Mouse (Mus musculus) frontal cortex, postnatal 10 days (tissue): ENCODE measurements around the gene Rcc1.

Experiments used
- DNase-seq, 2 experiments: peaks; one replicate each; pipeline ENCODE4 v3.0.0; 2022; ENCODE audit warnings: low spot score in 2 of 2, mixed read lengths in 1 of 2

Gene Rcc1

DNA sequence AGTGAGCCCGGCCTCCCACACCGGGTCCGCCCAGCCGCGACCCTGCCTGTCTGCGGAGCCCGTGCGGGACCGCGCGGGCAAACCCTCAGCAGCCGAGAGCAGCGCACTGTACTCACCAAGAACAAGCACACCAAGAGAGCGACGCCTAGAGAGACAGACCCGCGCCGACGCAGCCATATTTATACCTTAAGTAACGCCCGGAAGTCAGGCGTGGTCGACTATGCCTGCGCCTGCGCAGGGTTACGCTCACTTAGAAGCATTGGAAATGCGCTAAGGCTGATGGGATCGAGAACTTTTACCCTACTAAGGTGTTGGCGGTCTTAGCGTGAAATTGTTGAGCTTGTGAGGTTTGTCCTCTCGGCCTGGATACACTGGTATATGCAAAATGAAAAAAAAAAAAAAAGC, at the start of gene Rcc1:
Gene Rcc1 (minus strand): TSS at position 125 of the 405 bp plus-strand sequence.
- peak; percentile 74 to 87 for DNase-seq

DNA sequence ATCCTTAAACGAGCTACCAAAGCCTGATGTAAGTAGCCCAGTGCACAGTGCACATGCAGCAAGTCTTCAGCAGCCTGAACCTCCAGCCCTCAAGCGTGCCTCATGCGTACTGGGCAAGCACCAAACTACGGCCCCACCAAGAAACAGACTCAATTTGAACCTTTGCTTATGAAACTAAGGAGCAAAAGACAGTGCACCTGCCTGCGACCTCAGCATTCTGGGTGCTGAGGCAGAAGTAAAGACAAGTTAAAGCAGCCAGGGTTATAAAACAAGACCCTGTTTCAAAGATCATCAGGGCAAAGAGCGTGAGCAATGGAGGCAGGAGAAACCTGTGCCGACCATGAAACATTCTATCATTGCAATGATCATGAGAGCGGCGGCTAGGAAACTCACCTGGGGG, 47.6 kb upstream of the Rcc1 start:
- DNase-seq = no peak

DNA sequence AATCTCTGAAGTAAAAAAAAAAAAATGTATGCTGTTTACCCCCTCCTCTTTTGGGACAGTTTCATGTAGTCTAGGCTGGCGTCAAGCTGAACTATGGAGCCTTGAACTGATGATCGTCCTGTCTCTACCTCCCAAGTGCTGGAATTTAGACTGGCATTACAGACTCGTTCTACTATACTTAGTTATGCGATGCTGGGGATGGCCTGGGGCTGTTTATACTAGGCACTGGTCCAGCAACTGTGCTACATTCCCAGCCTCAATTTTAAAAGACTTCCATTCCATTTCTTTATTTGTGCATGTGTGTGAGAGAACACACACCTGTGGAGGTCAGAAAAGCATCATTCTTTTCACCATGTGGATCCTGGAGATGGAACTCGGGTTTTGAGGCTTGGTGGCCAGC, 45.5 kb upstream of the Rcc1 start:
- DNase-seq = no peak

DNA sequence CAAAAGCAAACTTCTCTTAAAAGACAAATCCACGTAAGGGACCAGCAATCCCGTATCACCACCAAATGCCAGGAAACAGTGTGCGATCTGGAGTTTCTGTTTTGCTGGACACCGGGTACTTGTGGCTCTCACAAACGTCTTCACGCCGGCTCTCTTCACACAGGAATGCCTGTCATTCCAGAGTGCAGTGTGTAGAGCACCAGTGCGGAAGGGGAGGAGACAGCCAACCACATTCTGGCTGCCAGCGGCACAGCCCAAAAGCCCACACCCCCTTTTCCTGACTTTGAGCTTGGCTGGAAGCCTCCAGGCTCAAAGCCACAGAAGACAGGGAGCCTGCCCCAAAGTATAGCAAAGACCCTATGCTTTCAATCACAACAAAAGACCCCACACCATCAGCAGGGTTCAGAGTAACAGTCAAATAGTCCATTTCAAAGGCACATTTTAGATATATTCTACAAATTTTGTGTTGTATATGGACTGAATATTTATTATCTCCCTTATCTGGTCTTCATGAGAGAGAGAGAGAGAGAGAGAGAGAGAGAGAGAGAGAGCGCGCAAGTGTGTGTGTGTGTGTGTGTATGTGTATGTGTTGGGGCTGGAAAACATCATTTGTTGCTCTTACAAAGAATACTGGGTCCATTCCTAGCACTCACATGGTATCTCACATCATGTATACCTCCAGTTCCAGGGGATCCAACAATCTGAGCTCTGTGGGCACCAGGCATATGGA, 44.8 kb upstream of the Rcc1 start:
- peak in 1 of 2 experiments; percentile 17 for DNase-seq

- DNase-seq = no peak
These were observed 43.7 kb upstream of the Rcc1 start for GRCm38 (mm10) chr4:132397120-132397519.

DNA sequence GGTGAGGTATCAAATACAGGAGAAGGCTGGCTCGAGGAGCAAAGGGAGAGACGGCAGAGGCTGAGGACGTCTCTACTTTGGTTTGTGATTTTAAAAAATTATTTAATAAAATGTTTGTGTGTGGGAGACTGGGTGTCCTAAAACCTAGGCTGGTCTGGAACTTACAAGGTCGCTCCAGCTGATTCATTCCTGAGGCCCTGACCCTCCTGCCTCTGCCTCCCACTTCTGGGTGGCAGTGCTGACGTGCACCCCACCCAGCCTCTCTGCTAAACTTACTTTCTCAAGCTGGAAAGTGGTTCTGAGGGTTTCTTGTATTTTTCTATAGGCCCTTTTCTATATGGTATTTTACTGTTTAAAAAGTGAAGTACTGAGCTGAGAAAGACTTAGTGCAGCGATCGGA, 42.8 kb upstream of the Rcc1 start:
- no peak for DNase-seq

GRCm38 (mm10) chr4:132391063-132391740, 37.8 kb upstream of the Rcc1 start:
- DNase-seq = no peak

- no peak for DNase-seq
These were observed 35.9 kb upstream of the Rcc1 start for GRCm38 (mm10) chr4:132389302-132389701.

DNA sequence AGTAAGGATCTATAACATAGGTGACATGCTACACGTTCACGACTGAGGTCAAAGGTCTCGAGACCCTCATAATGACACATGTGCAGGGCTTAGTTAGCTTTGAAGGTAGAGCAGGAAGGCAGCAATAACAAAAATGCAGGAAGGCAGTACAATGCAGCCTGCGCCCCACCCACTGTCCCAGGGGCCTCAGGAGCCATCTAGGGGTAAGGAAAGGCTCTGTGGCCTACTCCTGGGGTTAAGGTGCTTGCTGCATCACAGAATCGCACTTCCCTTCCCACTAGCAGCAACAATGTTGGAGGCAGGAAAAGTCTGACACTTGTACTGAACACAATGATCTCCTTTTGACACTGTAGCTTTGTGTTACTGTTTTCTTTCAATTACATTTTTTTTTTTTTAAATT, 34.2 kb upstream of the Rcc1 start:
- no peak for DNase-seq

DNA sequence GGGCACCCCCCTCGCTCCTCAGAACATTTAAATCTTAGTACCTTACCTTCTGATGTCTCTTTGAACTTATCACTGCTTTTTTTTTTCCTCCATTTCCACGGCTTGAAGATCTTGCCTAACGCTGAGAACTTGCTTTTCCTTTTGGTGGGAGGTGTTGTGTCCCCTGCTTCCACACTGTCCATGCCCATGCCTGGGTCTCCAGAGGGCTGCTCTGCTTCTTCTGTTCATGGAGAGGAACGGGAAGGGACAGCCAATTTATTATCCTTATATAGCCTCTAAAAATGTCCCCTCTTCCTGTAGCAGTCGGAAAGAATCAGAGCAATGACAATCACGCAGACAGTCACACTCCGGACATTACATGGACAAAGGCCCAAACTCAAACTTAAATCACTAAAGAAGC, 33.4 kb upstream of the Rcc1 start:
- no peak for DNase-seq

- no peak for DNase-seq
These were observed 32.5 kb upstream of the Rcc1 start for GRCm38 (mm10) chr4:132385771-132386410.

- no peak for DNase-seq
These were observed 30.1 kb upstream of the Rcc1 start for GRCm38 (mm10) chr4:132383455-132383854.

DNA sequence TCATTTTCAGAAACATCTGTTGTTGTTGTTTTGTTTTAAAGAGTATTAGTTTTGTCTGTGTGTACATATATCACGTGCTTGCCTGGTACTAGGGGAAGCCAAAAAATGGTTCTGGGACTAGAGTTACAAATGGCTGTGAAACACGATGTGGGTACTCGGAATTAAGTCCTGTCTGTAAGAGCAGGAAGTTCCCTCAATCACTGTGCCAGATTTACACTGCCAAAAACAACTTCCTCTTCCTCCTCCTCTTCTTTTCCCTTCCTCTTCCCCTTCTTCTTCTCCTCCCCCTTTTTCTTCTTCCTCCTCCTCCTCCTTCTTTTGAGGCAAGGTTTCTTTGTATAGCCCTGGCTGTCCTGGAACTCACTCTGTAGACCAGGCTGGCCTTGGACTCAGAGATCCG, 28.9 kb upstream of the Rcc1 start:
- no peak for DNase-seq

- no peak for DNase-seq
These were observed 27.7 kb upstream of the Rcc1 start for GRCm38 (mm10) chr4:132380965-132381616.

DNA sequence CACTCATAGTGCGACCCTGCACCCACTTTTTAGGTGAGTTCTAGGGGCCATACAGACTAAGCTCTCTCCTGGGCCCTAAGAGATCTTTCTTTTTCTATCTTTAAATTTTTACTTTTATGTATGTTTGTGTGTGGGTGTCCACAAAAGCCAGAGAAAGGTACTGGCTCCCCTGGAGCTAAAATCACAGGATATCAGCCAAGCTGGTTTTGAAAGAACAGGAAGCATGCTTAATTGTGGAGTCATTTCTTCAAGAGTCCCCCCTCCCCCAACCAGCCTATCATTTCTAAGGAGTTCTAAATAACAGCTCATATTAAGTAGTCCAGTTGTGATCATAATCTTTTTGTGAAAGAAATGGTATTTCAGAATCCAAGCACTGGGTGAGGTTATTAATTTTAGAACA, 20.4 kb upstream of the Rcc1 start:
- no peak for DNase-seq

- no peak for DNase-seq
These were observed 16.7 kb upstream of the Rcc1 start for GRCm38 (mm10) chr4:132369953-132370750.

DNA sequence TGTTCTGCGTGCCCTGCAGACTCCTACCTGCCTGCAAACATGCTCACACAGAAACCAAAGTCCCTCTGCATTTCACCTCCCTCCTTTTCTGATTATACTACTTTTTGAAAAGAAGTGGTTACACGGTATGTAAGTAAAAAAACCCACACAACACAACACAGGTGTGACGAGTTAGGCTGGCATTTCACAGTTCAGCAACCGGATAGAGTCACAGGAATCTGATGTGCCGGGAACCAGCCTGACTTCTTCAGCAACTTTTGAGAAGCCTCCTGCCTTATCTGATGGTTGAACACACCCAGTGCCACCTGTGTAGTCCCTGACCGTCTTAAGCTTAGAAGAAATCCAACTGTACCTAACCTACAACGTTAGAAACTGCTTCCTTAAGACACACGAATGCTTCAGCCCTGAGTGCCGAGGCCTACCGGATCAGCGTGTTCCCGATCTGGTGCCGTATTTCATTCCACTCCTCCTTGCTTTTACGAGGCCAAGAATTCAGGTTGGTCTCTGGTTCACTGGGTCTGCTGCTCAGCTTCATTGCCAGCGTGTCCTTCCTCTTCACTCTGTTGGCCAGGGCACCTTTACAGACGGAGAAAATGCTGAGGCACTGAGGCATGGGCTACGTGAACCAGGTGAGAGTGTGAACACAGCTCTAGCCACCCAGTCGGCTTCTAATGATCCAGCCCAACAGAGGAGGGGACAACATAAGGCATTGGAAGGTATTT, 14.2 kb upstream of the Rcc1 start:
- DNase-seq = no peak

DNA sequence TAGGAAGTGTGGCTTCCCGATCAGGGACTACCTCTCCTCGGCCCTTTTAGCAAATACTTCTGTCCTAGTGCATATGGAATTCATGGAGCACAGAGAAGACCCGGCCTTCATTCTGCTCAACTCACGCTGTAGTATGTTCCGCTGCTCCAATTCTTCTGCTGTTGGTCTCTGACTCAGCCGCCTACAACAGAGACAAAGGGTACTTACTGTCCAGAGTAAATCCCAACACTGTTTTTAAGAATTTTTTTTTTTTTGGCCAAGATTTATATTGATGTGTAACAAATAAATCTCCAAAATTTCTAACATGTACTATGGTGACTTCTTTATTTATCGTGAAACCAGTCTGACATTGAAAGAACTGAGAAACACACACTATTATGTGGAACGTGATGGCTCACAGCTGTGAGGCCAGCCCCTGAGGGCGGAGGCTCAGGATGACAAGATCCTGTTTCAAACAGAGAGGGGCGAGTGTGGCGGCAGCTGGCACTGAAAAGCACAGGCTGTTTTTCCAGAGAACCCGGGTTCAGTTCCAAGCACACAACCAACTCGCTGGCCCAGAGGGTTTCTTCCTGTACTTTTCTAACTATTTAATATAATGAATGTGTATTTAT, 12.2 kb upstream of the Rcc1 start:
- no peak for DNase-seq

- DNase-seq = no peak
These were observed 10.1 kb upstream of the Rcc1 start for GRCm38 (mm10) chr4:132363487-132363886.

DNA sequence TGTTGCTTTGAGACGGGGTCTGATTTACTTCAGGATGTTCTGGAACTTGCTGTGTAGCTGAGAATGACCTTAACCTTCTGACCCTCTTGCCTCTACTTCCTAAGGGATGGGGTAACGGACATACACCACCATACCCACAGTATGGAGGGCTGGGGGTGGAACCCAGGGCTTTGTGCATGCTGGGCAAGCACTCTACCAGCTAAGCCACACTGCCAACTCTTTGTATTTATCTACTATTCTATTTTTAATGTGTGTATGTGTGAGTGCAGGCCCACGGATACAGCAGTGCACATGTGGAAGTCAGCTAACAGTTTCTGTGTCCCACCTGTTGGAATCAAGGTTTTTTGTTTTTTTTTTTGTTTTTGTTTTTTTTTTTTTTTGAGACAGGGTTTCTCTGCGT, 6.1 kb upstream of the Rcc1 start:
- DNase-seq = no peak

DNA sequence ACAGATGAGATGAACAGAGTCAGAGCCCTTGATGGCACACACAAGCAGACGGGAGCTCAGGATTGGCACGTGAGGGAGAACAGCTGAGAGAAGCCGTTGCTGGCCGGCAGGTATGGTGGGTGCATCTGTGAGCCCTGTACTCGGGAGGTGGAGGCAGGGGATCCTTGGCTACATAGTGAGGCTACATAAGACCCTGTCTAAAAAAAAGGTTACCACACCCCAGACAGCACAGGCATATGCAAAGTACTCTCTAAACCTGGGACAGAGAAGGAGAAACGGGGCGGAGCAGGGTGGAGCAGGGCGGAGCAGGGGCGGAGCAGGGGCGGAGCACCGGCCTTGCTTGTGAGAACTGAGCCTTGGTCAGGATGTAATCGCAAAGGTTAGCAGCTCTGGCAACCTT, 2.8 kb upstream of the Rcc1 start:
- no peak for DNase-seq
